Mouse (Mus musculus): ENCODE results near the gene Dnttip2. TPM values are rescaled to one million over a fixed set of nuclear protein-coding genes. Genes with fewer than 3 reads are reported as not detected.
A peak's percentile ranks its signal among the peaks of the same experiment; 100 is the strongest.
"Not testable (repeated sequence)": the region's sequence is repeated elsewhere in the genome, so short reads cannot be mapped to it uniquely, and the experiment has no call there.

Gene Dnttip2
- 10 to 100 TPM; 30.1 to 32.1 TPM for total RNA-seq (2021)
- long read RNA-seq, experiment 1, transcript Dnttip2-201 (7 exons, 2,429 nt), result major isoform, 51 of 58 reads
- long read RNA-seq, experiment 1, partial matches to known transcripts, result 4 of 58 reads
- long read RNA-seq, experiment 1, other reads (novel, unspliced or antisense), result 3 of 58 reads
- long read RNA-seq, experiment 2, transcript Dnttip2-201 (7 exons, 2,429 nt), result major isoform, 20 of 26 reads
- long read RNA-seq, experiment 2, partial matches to known transcripts, result 3 of 26 reads
- long read RNA-seq, experiment 2, other reads (novel, unspliced or antisense), result 3 of 26 reads

DNA sequence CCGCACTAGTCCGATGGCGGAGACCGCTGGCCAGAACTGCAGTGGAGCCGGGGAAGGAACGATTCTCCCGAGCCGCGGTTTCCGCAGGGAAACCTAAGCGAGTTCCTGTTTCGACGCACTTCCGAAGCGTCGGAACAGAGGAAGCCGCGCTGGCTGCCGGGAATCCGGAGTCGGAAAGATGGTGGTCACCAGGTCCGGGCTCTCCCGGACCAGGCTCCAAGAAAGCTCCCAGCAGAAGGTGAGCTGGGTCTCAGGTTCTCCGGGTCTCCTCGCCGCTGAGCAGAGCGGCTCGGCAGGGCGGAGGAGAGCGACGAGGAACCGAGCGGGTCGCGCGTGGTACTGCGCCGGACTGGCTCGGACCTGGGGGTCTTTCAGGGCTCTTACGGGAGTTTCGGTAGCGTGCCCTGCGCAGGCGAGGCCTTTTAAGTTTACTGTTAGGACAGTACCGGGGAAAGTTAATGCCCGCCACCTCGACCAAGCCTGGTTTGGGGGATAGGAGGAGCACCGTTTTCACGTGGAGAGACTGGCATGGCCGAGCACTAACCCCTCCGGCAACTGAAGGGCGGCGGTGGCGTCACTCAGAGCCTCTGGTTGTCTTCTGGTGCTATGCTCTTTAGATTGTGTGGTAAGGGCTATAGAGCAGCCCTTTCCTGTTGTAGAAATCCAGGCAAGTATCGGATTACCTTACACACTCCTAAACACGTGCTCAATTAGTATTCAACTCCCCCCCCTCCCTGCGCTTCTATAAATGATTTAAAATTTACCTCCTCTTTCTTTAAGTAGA, at the start of gene Dnttip2:
Gene Dnttip2 (plus strand): TSS at position 148 of the 784 bp plus-strand sequence.
- DNase-seq (ENCODE audit: low spot score in 2 of 2), result peak; percentile 91 to 93

DNA sequence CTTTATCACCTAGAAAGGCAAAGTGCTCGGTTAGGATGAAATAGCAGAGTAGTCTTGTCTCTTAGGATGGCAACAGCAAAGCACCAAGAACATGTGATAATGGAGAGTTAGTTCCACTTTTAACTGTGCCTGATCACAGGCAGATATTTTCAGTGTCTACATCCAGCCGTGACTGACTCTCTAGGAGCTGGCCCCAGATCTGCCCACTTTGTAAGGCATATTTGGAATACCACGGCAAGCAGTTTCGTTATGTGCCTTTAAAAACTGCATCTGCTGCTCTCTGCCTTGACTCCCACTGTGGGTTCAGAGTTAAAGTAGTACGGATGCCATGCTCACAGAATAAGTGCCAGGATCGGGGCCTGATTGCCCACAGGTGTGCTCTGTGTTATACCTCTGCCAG, 47.2 kb upstream of the Dnttip2 start:
- not testable (repeated sequence) for DNase-seq (ENCODE audit: low spot score in 2 of 2)

DNA sequence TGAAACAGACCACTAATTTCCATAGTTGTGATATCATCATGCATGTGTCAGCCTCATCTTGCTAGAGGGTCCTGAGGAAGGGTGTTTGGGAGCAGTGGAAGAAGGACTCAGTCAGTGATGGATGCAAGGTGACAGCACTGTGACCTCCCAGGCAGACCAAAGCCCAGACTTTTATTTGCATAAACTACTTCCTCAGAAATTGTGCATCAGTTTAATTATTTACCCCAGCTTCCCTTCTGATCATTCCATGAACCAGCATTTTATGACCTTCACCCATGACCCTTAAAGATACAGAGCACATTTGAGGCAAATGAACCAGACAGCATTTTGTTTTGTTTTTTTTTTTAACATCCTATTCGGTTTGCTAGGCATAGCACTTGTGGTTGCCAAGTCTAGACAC, 38.4 kb upstream of the Dnttip2 start:
- no peak for DNase-seq (ENCODE audit: low spot score in 2 of 2)

DNA sequence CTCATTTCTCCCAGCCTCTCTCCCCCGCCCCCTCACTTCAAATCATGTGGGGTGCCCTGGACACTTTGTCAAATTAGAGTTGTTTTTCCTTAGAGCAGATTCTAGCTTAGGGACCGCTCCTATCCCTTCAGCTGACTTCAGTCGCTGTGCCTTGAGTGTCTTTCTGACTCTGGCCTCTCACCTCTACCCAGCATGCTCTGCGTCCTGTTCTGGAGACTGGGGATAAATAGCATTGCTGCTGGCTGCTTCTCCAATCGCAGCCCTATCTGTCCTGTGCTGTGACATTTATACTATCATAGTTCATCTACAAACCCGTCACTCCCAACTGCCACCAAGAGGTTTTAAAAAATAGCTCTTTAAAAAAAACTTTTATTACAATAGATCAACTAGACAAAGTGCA, 31.3 kb upstream of the Dnttip2 start:
- DNase-seq (ENCODE audit: low spot score in 2 of 2), result no peak

DNA sequence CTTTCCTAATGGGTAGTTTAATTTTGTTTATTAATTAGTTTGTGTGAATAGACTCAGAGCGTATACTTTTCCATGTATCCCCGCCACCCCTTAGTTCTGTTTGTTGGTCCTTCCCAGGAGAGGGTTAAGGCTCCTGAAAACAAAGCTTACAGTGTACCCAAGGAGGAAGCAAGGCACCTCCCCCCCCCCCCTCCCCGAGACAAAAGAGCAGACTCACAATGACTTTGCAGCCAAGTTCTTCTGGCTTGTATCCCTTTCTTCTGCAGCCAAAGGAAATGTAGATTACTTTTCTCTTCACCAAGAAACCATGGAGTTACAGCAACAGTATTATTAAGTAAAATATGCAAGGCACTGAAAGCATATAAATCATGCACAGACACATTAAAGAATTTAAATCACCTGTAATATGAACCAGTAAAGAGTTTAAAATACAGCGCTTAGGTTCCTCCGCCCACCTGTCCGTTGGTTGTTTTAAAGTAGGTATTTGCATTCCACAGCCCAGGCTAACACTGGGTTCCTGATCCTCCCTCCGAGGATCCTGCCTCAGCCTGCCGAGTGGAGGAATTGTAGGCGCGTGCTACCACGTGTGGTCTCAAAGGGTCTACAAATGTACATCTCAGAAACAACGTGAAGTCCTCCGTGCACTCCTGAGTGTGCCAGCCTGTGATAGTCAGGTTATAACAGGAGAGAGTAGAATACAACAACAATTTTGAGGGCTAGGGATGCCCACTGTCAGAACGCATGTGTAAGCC, 30.6 kb upstream of the Dnttip2 start:
- DNase-seq (ENCODE audit: low spot score in 2 of 2), result no peak

DNA sequence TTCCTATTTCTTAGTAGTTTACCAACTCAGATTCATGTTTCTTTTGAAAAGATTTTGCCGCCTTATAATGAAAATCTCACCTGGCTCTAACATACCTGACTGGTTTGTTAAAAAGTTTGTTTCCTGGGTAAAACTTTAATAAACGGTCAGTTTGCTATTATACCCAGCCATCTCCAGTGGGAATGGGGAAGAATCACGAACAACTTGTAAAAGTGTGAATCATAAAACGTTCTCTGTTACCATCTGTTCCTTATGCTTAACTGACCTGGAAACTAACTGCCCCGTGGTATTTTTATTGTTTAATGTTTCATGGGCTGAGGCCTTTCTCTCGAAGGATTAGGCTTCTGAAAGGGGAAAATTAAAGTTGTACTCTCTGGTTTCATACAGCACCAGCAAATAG, 29.4 kb upstream of the Dnttip2 start:
- no peak for DNase-seq (ENCODE audit: low spot score in 2 of 2)

DNA sequence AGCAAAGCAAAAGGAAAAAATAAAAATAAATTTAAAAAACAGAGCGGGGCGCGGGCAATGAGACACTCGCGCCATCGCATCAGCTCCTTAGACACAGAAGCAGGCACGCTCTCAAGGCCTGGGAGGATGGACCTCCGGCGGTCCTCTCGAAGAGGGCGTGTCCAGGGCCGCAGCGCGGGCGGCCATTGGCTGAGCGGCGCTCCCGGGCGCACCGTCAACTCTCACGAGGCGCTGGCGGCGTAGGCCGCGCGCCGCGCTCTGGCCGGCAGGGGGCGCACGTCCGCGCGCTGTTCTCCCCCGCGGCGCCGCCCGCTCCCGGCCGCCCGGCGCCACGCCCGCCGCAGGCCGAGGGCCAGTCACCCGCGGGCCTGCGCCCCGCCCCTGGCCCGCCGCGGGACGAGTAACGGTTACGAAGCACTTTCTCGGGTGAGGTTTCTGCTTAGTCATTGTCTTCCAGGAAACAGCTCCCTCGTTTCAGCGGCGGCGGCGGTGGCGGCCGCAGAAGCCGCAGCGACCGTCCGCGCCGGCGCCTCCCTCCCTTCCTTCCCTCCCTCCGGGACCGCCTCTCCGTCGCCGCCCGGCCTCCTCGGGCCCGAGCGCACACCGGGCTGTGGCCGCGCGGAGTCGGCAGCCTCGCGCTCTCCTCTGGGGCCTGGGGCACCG, 28.8 kb upstream of the Dnttip2 start, which contains the start of gene Gclm:
Gene Gclm (plus strand): TSS at position 343 of the 663 bp plus-strand sequence.
- DNase-seq (ENCODE audit: low spot score in 2 of 2), result peak; percentile 87 to 94

DNA sequence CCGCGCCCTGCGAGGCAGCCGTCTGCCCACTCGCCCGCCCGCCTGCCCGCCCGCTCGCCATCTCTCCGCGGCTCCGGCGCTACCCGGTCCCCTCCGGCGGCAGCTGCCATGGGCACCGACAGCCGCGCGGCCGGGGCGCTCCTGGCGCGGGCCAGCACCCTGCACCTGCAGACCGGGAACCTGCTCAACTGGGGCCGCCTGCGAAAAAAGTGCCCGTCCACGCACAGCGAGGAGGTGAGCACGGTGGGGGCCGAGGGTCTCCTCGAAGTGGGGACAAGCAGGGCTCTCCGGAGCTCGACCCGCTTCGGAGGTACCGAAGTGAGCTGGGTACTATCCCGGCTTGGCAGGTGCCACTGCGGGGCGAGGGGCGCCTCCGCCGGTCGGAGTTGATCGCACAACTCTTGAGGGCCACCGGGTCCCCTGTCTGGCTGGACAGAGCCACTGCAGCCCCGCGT, 28.3 kb upstream of the Dnttip2 start:
- DNase-seq (ENCODE audit: low spot score in 2 of 2), result peak in 1 of 2 experiments; percentile 39

DNA sequence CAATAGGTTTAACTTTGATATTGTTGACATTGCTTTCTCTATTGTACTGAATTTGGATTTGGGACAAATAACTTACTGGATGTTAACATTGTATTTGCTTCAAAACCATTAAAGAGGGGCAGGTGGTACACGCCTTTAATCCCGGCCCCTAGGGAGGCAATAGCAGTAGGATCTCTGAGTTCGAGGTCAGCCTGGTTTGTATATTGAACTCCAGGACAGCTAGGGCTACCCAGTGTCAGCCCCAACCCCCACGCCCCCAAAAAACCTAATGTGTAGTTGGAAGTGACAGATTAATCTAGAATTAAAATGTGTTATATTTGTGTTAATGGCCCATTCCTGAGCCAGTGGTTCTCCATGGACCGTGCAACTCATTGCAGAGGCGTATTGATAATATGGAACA, 27.8 kb upstream of the Dnttip2 start:
- no peak for DNase-seq (ENCODE audit: low spot score in 2 of 2)

DNA sequence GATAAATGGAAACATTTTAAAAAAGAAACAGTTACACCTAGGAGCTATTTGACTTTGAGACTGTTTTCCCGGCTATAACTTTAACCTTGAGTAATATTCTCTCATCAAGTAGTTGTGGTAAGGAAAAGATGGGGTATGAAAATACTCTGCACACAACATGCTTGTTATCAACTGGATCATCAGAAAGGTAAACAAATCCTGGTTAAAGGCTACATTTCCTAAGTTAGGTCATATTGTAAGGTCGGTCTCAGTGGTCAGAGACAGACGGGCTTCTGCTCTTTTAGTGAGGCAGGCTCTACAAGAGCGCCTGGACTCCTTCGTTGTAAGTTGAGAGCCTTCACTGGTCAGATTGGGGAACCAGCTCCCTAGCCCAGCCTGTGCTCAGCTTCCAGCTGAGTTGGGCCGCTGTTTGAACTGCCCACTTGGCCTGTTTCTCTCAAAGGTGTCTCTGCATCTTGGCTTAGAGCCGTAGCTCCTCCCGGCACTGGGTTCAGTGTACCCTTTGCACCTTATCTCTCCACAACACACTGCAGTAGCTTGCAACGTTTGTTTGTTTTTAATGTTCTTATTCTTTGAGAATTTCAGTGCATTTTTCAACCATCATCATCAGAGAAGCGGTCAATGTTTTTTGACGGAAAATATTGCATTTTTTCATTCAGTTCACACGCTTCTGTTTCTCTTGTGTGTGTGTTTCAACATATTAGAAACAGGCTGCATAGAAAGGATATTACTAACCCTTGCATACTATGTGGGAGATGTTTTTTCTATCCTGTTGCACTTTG, 27.0 kb upstream of the Dnttip2 start:
- no peak for DNase-seq (ENCODE audit: low spot score in 2 of 2)

DNA sequence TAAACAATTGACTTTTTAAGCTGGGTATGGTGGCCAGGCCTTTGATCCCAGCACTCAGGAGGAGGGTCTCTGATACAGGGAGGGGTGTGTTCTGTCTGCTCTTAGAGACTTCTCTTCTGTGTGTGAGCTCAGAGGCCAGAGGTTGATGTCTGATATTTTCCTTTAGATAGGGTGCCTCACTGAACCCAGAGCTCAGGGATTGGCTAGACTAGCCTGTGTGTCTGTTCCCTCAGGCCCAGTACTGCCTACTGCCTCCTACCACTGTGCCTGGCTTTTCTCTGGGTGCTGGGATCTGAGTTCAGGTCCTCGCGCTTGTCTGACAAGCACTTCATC, 26.5 kb upstream of the Dnttip2 start:
- DNase-seq (ENCODE audit: low spot score in 2 of 2), result no peak

DNA sequence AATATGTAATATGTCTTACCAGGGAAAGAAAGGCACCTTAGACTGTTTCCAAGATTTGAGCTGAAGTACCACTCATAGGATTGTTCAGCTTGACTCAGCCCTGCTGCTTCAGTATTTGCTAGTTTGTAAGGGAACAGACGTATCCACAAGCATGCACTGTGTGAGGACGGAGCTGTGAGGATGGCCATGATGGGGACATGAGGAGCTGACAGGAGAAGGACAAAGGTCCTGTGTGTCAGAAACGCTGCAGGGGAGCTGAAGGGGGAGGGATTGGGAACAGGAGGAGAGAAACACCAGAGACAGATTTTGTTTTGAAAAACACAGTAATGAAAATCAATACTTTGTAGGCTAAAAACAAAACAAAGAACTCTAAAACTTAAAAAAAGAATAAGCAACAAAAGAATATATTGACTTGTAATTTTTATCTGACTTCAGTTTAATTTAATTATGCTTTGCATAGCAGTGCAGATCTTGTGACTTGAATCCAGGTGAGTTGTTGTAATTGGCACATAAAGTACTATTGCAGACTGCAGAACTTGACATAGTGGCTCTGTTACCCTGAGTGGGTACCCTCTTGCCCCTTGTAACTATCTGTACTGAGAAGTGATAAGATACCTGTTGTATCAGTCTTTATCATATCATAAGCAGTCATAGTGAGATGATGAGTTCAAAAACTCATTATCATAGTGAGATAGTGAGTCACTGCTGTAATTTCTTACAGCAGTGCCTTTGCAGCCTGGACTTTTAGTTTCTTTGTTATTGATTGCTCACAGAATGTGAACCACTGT, 21.5 kb upstream of the Dnttip2 start:
- DNase-seq (ENCODE audit: low spot score in 2 of 2), result no peak

DNA sequence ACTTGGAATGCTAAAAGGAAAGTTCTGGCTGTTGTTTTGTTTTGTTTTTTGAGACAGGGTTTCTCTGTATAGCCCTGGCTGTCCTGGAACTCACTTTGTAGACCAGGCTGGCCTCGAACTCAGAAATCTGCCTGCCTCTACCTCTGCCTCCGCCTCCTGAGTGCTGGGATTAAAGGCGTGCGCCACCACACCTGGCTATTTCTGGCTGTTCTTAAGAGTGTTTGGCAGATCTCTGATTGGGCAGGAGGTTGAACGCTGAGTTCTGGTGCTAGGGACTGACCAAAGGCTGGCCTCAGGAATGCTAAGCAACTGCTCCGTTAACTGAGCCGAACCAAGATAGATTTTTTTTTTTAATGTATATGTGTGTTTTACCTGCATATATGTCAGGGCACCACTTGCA, 20.1 kb upstream of the Dnttip2 start:
- DNase-seq (ENCODE audit: low spot score in 2 of 2), result not testable (repeated sequence)

DNA sequence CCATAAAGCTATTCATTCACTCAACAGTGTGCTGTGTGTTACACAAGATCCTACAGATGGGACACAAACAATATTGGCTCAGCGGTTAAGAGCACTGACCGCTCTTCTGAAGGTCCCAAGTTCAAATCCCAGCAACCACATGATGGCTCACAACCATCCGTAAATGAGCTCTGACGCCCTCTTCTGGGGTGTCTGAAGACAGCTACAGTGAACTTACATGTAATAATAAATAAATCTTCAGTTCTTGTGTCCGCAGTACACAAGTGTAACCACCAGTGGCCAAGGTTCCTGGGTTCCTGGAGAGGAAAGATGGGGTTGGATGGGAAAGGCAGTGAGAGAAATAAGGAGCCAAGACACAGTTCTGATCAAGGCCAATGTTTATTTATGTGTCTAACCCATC, 4.2 kb upstream of the Dnttip2 start:
- no peak for DNase-seq (ENCODE audit: low spot score in 2 of 2)

DNA sequence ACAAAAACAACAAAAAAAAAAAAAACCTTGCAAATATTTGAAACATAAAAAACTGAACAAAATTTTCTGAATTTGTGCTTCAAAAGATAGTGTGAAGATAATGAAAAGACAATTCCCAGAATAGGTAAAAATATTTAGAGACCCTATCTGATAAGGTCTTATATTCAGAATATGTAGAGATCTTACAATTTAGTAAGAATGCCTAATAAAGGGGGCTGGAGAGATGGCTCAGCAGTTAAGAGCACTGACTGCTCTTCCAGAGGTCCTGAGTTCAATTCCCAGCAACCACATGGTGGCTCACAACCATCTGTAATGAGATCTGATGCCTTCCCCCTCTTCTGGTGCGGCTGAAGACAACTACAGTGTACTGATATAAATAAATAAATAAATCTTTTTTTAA, 1.6 kb upstream of the Dnttip2 start:
- not testable (repeated sequence) for DNase-seq (ENCODE audit: low spot score in 2 of 2)

DNA sequence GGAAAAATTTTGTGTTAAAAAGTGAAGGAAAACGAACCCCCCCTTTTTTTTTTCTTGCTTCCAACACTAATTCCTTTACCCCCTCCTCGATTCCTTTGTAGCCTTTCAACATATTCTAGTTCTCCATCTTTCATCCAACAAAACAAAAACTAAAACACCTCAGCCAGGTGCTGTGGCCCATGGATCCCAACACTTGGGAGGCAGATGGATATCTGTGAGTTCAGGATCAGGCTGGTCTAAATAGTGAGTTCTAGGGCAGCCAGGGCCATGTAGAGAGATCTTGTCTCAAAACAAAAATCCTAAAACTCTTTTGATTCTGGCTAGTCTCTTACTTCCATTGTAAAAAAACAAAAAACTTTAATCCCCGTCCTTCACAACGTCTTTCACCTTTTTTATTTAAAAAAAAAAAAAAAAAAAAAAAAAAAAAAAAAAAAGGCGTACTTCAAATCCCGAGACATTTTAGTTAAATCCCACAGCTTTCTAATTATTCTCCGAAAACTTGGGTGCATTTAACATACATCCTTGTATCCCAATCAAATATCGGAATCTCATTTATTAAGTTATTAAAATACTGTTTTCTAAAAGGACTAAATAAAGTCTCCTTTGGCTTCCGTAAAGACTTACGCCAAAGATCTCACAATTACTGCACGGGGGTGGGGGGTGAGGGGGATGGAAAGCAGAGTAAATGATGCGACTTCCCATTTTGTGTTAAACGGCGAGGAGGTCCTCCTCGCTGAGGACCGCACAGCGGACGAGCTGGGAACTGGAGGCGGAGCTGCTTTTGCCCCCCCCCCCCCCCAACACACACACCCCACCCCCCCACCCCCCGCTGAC, 564 bp upstream of the Dnttip2 start:
- DNase-seq (ENCODE audit: low spot score in 2 of 2), result no peak

DNA sequence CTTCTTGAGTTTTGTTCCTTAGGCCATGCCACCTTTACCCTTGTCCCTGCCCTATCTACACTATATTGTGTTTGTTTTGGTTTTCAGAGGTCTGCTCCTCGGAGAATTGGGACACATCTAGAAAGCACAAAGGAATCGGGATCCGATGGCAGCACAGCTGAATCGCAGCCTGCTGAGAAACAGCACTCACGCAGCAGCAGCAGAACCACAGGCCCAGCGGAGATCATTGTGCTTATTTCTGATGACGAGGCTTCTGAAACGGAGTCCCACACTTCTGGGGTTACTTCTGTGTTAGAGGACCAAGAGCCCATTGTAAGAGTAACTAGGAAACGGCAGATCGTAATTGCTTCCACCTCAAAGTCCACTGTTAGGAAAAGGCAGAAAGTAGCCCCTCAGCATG, 923 bp downstream of the Dnttip2 start:
- no peak for DNase-seq (ENCODE audit: low spot score in 2 of 2)

DNA sequence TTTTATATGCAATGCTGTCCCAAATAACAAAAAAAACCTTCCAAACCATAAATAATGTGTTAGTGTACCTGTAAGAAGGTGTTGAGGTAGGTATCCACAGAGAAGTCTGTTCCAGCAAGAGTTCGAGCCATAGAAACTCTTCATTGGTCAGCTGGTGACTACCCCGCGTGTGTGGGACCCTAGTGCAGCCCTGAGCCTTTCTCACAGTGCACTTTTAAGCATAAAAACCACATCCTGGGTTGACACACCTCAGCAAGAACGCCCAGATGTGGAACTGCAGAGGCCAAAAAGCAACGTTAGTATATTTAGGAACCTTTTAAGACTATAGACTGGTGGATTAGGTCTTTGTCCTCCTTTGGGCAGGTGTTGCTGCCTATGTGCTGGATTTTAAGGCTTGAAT, 13.0 kb downstream of the Dnttip2 start:
- no peak for DNase-seq (ENCODE audit: low spot score in 2 of 2)
